Mouse (Mus musculus): ENCODE data around the gene Metrnl. TPM values are rescaled to one million over a fixed set of nuclear protein-coding genes. Genes with fewer than 3 reads are reported as not detected.

Metrnl gene
- polyA plus RNA-seq, 1 experiment from 2014 or later, result 3.4 TPM

- H3K9me3 ChIP-seq (replicated peaks), result no peaks in the 10 kb centered on the region
- H3K27me3 ChIP-seq, result peaks cover 31% of the 10 kb centered on the region
- H3K4me1 ChIP-seq (replicated peaks), result no peaks in the 10 kb centered on the region
- H3K36me3 ChIP-seq (replicated peaks), result no peaks in the 10 kb centered on the region
- H3K4me2 ChIP-seq, result no peak overlapping the region
- no peak for ATAC-seq (ENCODE audit: insufficient read depth)
- H3K9ac ChIP-seq, result no peak overlapping the region
- no peak overlapping the region for H3K4me3 ChIP-seq (replicated peaks)
- H3K27ac ChIP-seq (replicated peaks), result no peak overlapping the region
- WGBS (ENCODE audit: insufficient replicate concordance), result 28% methylated on average over 4 of the region's 4 CpGs
Measured at GRCm38 (mm10) chr11:121709278-121709677, 7.9 kb downstream of the Metrnl start.

GRCm38 (mm10) chr11:121710245-121710644 lies 8.9 kb downstream of the Metrnl start:
- H3K4me1 ChIP-seq (replicated peaks), result no peaks in the 10 kb centered on the region
- no peak overlapping the region for H3K4me3 ChIP-seq (replicated peaks)
- no peaks in the 10 kb centered on the region for H3K36me3 ChIP-seq (replicated peaks)
- H3K27ac ChIP-seq (replicated peaks), result no peak overlapping the region
- no peak overlapping the region for H3K4me2 ChIP-seq
- ATAC-seq (ENCODE audit: insufficient read depth), result no peak
- H3K27me3 ChIP-seq, result peaks cover 21% of the 10 kb centered on the region; the same call in 1 of the 2 replicates
- no peak overlapping the region for H3K9ac ChIP-seq
- no peaks in the 10 kb centered on the region for H3K9me3 ChIP-seq (replicated peaks)
- WGBS (ENCODE audit: insufficient replicate concordance), result 81% methylated on average over 5 of the region's 5 CpGs

- Histone ChIP-seq H3K9ac (no peak overlapping the region), H3K27ac (replicated peaks) (no peak overlapping the region), H3K9me3 (replicated peaks) (no peaks in the 10 kb centered on the region), H3K4me2 (no peak overlapping the region), H3K4me1 (replicated peaks) (no peaks in the 10 kb centered on the region), H3K4me3 (replicated peaks) (no peak overlapping the region), H3K36me3 (replicated peaks) (no peaks in the 10 kb centered on the region), H3K27me3 (0 out of 2 replicates have a peak, but pooled peaks cover under 1% of the 10 kb centered on the region)
- ATAC-seq (ENCODE audit: insufficient read depth), result no peak
- WGBS (ENCODE audit: insufficient replicate concordance), result 58% methylated on average over 6 of the region's 6 CpGs
Measured at GRCm38 (mm10) chr11:121712987-121713386, 11.6 kb downstream of the Metrnl start.

- H3K4me2 ChIP-seq, result no peak overlapping the region
- H3K4me3 ChIP-seq (replicated peaks), result no peak overlapping the region
- H3K9me3 ChIP-seq (replicated peaks), result no peaks in the 10 kb centered on the region
- ATAC-seq (ENCODE audit: insufficient read depth), result no peak
- no peak overlapping the region for H3K9ac ChIP-seq
- no peak overlapping the region for H3K27ac ChIP-seq (replicated peaks)
- H3K4me1 ChIP-seq (replicated peaks), result no peaks in the 10 kb centered on the region
- no peaks in the 10 kb centered on the region for H3K27me3 ChIP-seq
- WGBS (ENCODE audit: insufficient replicate concordance), result 60% methylated on average over 2 of the region's 2 CpGs
- no peaks in the 10 kb centered on the region for H3K36me3 ChIP-seq (replicated peaks)
Measured at GRCm38 (mm10) chr11:121713569-121713968, 12.2 kb downstream of the Metrnl start.

GRCm38 (mm10) chr11:121714745-121715485 lies 13.6 kb downstream of the Metrnl start:
- no peak overlapping the region for H3K27ac ChIP-seq (replicated peaks)
- H3K4me2 ChIP-seq, result no peak overlapping the region
- ATAC-seq (ENCODE audit: insufficient read depth), result no peak
- WGBS (ENCODE audit: insufficient replicate concordance), result 53% methylated on average over 2 of the region's 2 CpGs
- H3K36me3 ChIP-seq (replicated peaks), result no peaks in the 10 kb centered on the region
- H3K4me3 ChIP-seq (replicated peaks), result no peak overlapping the region
- no peak overlapping the region for H3K9ac ChIP-seq
- H3K4me1 ChIP-seq (replicated peaks), result no peaks in the 10 kb centered on the region
- no peaks in the 10 kb centered on the region for H3K27me3 ChIP-seq
- no peaks in the 10 kb centered on the region for H3K9me3 ChIP-seq (replicated peaks)

GRCm38 (mm10) chr11:121717724-121718123 lies 16.4 kb downstream of the Metrnl start:
- H3K9ac ChIP-seq, result no peak overlapping the region
- no peaks in the 10 kb centered on the region for H3K36me3 ChIP-seq (replicated peaks)
- no peak overlapping the region for H3K4me3 ChIP-seq (replicated peaks)
- WGBS (ENCODE audit: insufficient replicate concordance), result 42% methylated on average over 6 of the region's 6 CpGs
- H3K27ac ChIP-seq (replicated peaks), result no peak overlapping the region
- no peaks in the 10 kb centered on the region for H3K27me3 ChIP-seq
- no peak for ATAC-seq (ENCODE audit: insufficient read depth)
- H3K9me3 ChIP-seq (replicated peaks), result no peaks in the 10 kb centered on the region
- no peaks in the 10 kb centered on the region for H3K4me1 ChIP-seq (replicated peaks)
- no peak overlapping the region for H3K4me2 ChIP-seq

- H3K4me2 ChIP-seq, result no peak overlapping the region
- H3K27me3 ChIP-seq, result no peaks in the 10 kb centered on the region
- H3K9me3 ChIP-seq (replicated peaks), result no peaks in the 10 kb centered on the region
- 65% methylated on average over 3 of the region's 3 CpGs for WGBS (ENCODE audit: insufficient replicate concordance)
- H3K27ac ChIP-seq (replicated peaks), result no peak overlapping the region
- H3K36me3 ChIP-seq (replicated peaks), result no peaks in the 10 kb centered on the region
- H3K4me3 ChIP-seq (replicated peaks), result no peak overlapping the region
- H3K4me1 ChIP-seq (replicated peaks), result no peaks in the 10 kb centered on the region
- no peak overlapping the region for H3K9ac ChIP-seq
- no peak for ATAC-seq (ENCODE audit: insufficient read depth)
Measured at GRCm38 (mm10) chr11:121720752-121721151, 19.4 kb downstream of the Metrnl start.

GRCm38 (mm10) chr11:121722434-121722833 lies 21.1 kb downstream of the Metrnl start:
- Histone ChIP-seq H3K4me1 (replicated peaks) (no peaks in the 10 kb centered on the region), H3K27me3 (no peaks in the 10 kb centered on the region), H3K9me3 (replicated peaks) (no peaks in the 10 kb centered on the region), H3K9ac (no peak overlapping the region), H3K4me3 (replicated peaks) (no peak overlapping the region), H3K27ac (replicated peaks) (no peak overlapping the region), H3K4me2 (no peak overlapping the region), H3K36me3 (replicated peaks) (no peaks in the 10 kb centered on the region)
- WGBS (ENCODE audit: insufficient replicate concordance), result 37% methylated on average over 2 of the region's 2 CpGs
- ATAC-seq (ENCODE audit: insufficient read depth), result no peak

GRCm38 (mm10) chr11:121726625-121727024 lies 25.3 kb downstream of the Metrnl start:
- ATAC-seq (ENCODE audit: insufficient read depth), result no peak
- Histone ChIP-seq H3K9me3 (replicated peaks) (no peaks in the 10 kb centered on the region), H3K4me1 (replicated peaks) (no peaks in the 10 kb centered on the region), H3K27ac (replicated peaks) (no peak overlapping the region), H3K4me3 (replicated peaks) (no peak overlapping the region), H3K9ac (no peak overlapping the region), H3K4me2 (no peak overlapping the region), H3K36me3 (replicated peaks) (no peaks in the 10 kb centered on the region), H3K27me3 (no peaks in the 10 kb centered on the region)
- 28% methylated on average over 2 of the region's 2 CpGs for WGBS (ENCODE audit: insufficient replicate concordance)

- Histone ChIP-seq H3K4me3 (replicated peaks) (no peak overlapping the region), H3K4me2 (no peak overlapping the region), H3K27ac (replicated peaks) (no peak overlapping the region; the same call in 1 of the 2 replicates), H3K9ac (no peak overlapping the region), H3K4me1 (replicated peaks) (no peaks in the 10 kb centered on the region), H3K36me3 (replicated peaks) (no peaks in the 10 kb centered on the region), H3K9me3 (replicated peaks) (no peaks in the 10 kb centered on the region), H3K27me3 (no peaks in the 10 kb centered on the region)
- 8% methylated on average over 1 of the region's 1 CpGs for WGBS (ENCODE audit: insufficient replicate concordance)
- ATAC-seq (ENCODE audit: insufficient read depth), result no peak
Measured at GRCm38 (mm10) chr11:121734184-121734583, 32.8 kb downstream of the Metrnl start.

- H3K27me3 ChIP-seq, result no peaks in the 10 kb centered on the region
- H3K4me3 ChIP-seq (replicated peaks), result no peak overlapping the region
- no peaks in the 10 kb centered on the region for H3K4me1 ChIP-seq (replicated peaks)
- no peak overlapping the region for H3K27ac ChIP-seq (replicated peaks)
- WGBS (ENCODE audit: insufficient replicate concordance), result 25% methylated on average over 1 of the region's 1 CpGs
- no peaks in the 10 kb centered on the region for H3K36me3 ChIP-seq (replicated peaks)
- no peak for ATAC-seq (ENCODE audit: insufficient read depth)
- H3K9me3 ChIP-seq (replicated peaks), result no peaks in the 10 kb centered on the region
- no peak overlapping the region for H3K4me2 ChIP-seq
- no peak overlapping the region for H3K9ac ChIP-seq
Measured at GRCm38 (mm10) chr11:121734892-121735291, 33.5 kb downstream of the Metrnl start.

- H3K9ac ChIP-seq, result no peak overlapping the region
- 51% methylated on average over 3 of the region's 3 CpGs for WGBS (ENCODE audit: insufficient replicate concordance)
- no peaks in the 10 kb centered on the region for H3K9me3 ChIP-seq (replicated peaks)
Measured at GRCm38 (mm10) chr11:121738616-121739015, 37.3 kb downstream of the Metrnl start.

More at GRCm38 (mm10) chr11:121738616-121739015, 37.3 kb downstream of the Metrnl start:
- no peaks in the 10 kb centered on the region for H3K27me3 ChIP-seq
- H3K4me3 ChIP-seq (replicated peaks), result no peak overlapping the region
- ATAC-seq (ENCODE audit: insufficient read depth), result no peak
- H3K4me2 ChIP-seq, result no peak overlapping the region
- H3K27ac ChIP-seq (replicated peaks), result no peak overlapping the region
- no peaks in the 10 kb centered on the region for H3K4me1 ChIP-seq (replicated peaks)
- H3K36me3 ChIP-seq (replicated peaks), result no peaks in the 10 kb centered on the region
